Mouse (Mus musculus) retina, adult 2 months (tissue): ENCODE measurements at regions not wholly inside any gene's neighbourhood (a gene's known extent, or its start where the extent isn't known, plus 50 kb on each side); places are given as distances from the start of the nearest gene placed in this dataset.
"Not testable (repeated sequence)": the region's sequence is repeated elsewhere in the genome, so short reads cannot be mapped to it uniquely, and the experiment has no call there.

Experiments
- DNase-seq: peaks from one replicate; pipeline ENCODE4 v3.0.0-alpha.2; 2012; ENCODE audit warnings: low read depth, low spot score

DNA sequence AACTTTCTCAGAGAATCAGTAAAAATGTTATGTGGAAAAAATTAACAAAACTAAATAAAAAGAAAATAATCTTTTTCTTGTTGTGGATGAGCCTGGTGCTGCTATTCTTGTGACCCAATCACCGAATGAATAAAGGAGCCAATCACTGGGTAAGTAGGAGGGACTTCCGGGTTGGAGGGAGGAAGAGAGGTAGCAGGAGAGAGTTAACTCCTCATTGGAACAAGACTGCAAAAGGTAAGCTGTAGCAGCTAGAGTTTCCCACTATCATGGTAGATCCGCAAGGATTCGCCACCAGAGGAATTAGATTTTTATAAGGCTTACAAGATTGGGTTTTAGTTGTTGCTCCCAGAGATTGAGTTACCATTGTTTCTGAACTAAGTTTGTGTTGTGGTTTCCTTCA is 87.8 kb upstream of the Vldlr start:
- DNase-seq: not testable (repeated sequence)

DNA sequence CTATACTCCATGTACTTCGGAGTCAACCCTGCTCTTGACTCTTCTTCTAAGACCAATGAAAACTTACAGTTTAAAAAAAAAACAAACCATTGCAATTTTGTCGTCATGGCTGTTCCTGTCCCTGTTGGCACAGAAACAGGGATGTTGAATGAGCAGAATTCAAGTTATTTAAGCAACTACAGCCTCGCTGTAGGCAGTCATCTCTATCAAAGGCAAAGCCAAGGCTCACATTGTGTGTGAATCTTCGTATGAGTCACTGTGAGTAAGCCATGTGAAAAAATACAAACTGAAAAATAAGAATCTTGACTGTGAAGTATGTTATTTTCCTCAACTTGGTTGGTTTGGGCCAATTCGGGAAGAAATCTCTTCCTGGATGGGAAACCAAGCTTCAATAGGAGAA is 81.9 kb upstream of the Vldlr start:
- DNase-seq: no peak

DNA sequence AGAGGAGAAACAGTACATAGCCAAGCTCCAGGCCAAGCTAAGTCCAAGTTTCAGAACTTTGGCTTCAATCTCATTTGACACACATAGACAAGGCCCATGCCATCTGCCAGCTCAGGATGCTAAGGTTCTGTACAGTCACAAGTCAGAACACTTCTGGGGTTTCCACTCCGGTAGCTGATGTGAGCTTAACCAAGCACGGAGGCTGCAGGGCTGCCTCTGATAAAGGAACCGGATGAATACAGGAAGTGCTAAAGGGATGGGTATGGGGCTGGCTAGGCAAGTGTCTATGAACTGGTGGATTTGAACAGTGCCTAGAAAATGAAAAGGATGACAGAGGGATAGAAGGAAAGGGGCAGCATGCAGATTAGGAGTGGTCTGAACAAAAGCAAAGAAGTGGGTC is 75.4 kb upstream of the Vldlr start:
- no peak for DNase-seq

DNA sequence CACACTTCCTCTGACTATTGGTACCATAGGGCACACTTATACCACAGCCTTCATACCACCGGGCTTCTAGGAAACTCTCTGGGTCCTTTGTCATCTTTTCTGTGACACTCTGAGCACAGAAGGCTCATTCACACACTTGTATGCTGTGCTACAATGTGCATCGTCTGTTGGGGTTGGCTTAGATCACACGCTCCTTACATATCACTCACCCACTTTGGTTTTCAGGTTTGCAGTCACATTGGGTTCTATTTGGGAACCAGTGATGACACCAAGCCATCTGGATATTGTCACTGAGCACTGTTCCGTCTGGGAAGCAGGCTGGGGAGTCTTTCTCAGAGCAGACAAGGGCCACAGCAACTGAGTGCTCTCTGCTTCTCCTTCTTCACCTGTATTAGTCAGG is 74.1 kb upstream of the Vldlr start:
- DNase-seq: no peak

DNA sequence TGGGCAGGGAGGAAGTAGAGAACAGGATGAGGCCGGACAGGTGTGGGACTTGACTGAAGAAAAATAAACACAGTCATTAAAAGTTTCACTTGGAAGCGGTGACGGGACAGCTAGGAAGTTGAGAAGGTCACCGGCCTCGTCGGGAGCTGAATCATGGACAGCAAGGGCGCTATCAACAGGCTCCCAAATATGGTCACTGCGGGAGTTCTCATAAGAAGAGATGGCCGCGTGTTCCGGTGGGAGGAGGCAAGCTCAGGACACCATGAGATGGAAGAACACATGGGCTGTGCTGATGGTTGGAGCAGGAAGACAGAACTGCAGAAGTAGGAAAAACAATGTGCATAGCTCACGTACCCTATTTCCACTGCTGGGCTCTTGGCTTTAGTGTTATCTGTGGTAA is 68.9 kb upstream of the Vldlr start:
- DNase-seq: no peak

DNA sequence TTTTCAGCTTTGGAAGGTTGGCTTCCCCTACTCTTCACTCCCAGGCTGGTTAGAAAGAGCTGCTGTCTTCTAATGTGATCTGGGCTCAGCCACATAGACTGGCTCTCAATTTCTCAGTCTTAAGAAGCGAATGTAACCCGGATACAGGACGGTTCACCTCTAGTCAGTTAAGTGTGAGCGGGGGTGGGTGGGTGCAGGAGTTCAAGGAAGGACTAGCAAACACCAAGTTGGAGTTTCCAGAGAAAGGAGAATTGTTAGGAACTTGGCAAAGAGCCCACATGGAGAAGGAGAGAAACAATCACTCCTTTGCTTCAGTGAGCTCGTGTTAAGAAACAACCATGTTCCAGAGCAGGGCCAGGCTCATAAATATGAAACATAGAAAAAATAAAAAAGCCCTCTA is 68.0 kb upstream of the Vldlr start:
- no peak for DNase-seq

DNA sequence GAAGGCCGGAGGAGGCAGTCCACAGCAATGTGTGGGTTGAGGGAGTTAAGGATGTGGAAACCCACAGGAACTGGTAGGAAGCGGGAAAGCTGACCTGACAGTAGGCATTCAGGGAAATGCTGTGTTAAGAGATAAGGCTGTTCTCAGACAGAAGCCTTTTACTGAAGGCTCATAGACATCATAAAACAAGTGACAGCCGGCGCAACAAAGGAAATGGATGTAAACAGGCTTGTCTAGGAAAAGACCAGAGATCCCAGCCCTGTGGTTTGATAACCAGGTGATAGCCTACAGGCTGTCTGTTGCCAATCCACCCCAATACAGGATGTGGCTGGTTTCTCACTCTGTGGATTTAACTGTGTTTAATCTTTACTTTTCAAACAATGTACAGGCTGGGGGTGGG is 66.7 kb upstream of the Vldlr start:
- DNase-seq: no peak

DNA sequence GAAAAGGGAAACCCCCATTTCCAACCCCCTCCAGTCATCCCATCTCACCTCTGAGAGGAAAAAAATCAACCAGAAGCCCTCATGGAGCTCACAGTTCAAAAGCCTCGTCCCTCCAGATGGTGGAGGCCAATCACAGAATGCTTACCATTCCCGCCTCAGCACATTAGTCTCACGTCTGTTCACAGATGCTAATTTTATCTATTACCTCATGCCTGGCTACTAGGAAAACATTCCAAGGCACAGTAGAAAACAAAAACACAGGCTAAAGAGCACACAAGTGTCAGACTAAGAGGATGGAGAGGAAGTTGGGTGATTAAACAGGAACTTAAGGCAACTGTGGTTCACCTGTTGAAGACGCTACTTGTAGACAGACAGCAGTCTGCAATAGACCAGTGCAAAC is 54.4 kb upstream of the Vldlr start:
- DNase-seq: no peak
